Mouse (Mus musculus) testis, adult 2 months (tissue): ENCODE results near the gene Tdrd3.

Experiments
- CTCF ChIP-seq: fragments of 200-500 bp; IDR thresholded peaks from 2 replicates; pipeline ENCODE4 v1.5.1; 2012; ENCODE audit warnings: low read depth, mild to moderate bottlenecking, inconsistent platforms, low read length, moderate library complexity; ENCODE audit not compliant: control insufficient read depth, insufficient read depth, insufficient replicate concordance
- POLR2A ChIP-seq: fragments of 200-500 bp; IDR thresholded peaks from 2 replicates; pipeline ENCODE4 v1.6.1; 2012; ENCODE audit warnings: low read depth, mild to moderate bottlenecking, inconsistent platforms, low read length, moderate library complexity; ENCODE audit not compliant: control insufficient read depth

DNA sequence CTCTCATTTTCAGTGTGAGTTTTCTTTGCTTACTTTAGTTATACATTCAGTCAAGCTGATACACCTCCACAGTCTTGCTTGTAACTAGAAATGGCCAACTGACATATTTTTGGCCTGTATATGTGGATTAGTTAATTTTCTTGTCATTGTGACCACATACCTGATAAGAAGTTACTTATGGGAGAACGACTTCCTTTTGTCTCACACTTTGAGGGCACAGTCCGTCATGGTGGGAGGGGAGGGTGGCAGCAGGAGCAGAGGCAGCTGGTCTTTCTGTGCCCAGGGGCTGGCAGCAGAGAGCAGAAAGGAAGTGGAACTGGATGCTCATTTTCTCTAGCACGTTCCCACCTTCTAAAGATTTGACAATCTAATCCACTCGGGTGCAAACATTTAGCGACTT, 156.0 kb downstream of the Tdrd3 start:
- TF ChIP-seq POLR2A (no peak), CTCF (no peak)
